Mouse (Mus musculus) brain, adult 2 months (tissue): ENCODE data around the gene Sptlc2.
"Not testable (repeated sequence)": the region's sequence is repeated elsewhere in the genome, so short reads cannot be mapped to it uniquely, and the experiment has no call there.

Experiments used
- DNase-seq: peaks from one replicate; pipeline ENCODE4 v3.0.0; 2011; ENCODE audit warnings: low read depth, low spot score

Sptlc2 gene

GRCm38 (mm10) chr12:87279350-87279749 is 108.8 kb downstream of the Sptlc2 start:
- DNase-seq = no peak

- DNase-seq = no peak
Observed at GRCm38 (mm10) chr12:87278118-87278730, 109.9 kb downstream of the Sptlc2 start.

GRCm38 (mm10) chr12:87277251-87277650 is 110.9 kb downstream of the Sptlc2 start:
- not testable (repeated sequence) for DNase-seq

- DNase-seq = no peak
Observed at GRCm38 (mm10) chr12:87274853-87275831, 113.0 kb downstream of the Sptlc2 start.

GRCm38 (mm10) chr12:87267682-87268081 is 120.5 kb downstream of the Sptlc2 start:
- peak; percentile 58 for DNase-seq

- DNase-seq = no peak
Observed at GRCm38 (mm10) chr12:87266827-87267603, 121.1 kb downstream of the Sptlc2 start.

GRCm38 (mm10) chr12:87266108-87266826 is 121.9 kb downstream of the Sptlc2 start, which contains the start of the genes Vipas39 and Ahsa1:
Vipas39 (minus strand) TSS chr12:87266256.
Ahsa1 (plus strand) TSS chr12:87266479.
- peak; percentile 99 for DNase-seq

GRCm38 (mm10) chr12:87265444-87265843 is 122.7 kb downstream of the Sptlc2 start:
- DNase-seq = no peak

- no peak for DNase-seq
Observed at GRCm38 (mm10) chr12:87260562-87260961, 127.6 kb downstream of the Sptlc2 start.

GRCm38 (mm10) chr12:87256629-87257028 is 131.5 kb downstream of the Sptlc2 start:
- no peak for DNase-seq
